Mouse (Mus musculus): ENCODE results near the gene Srcin1. TPM values are rescaled to one million over a fixed set of nuclear protein-coding genes. Genes with fewer than 3 reads are reported as not detected.

The Srcin1 gene
- polyA plus RNA-seq, 1 experiment from 2014 or later, result 1.0 TPM

- Histone ChIP-seq H3K4me1 (ENCODE audit: insufficient read depth, low read length) (no peaks in the 10 kb centered on the region), H3K9ac (replicated peaks; ENCODE audit: low read length) (no peak overlapping the region), H3K9me3 (ENCODE audit: low read length) (no peaks in the 10 kb centered on the region), H3K36me3 (ENCODE audit: insufficient read depth, low read length) (no peaks in the 10 kb centered on the region), H3K4me3 (ENCODE audit: low read length) (no peak overlapping the region), H3K27ac (ENCODE audit: low read length) (no peak overlapping the region), H3K4me2 (replicated peaks; ENCODE audit: low read depth, low read length) (no peak overlapping the region), H3K27me3 (ENCODE audit: insufficient read depth, low read length) (peaks cover 2% of the 10 kb centered on the region; the same call in 1 of the 2 replicates)
- no peak for ATAC-seq (ENCODE audit: low FRiP score, low TSS enrichment)
- 97% methylated on average over 8 of the region's 8 CpGs for WGBS
Measured at GRCm38 (mm10) chr11:97607056-97607725, 31.2 kb upstream of the Srcin1 start.

- Histone ChIP-seq H3K4me2 (replicated peaks; ENCODE audit: low read depth, low read length) (no peak overlapping the region; the same call in 1 of the 2 replicates), H3K9me3 (ENCODE audit: low read length) (no peaks in the 10 kb centered on the region), H3K27ac (ENCODE audit: low read length) (no peak overlapping the region), H3K36me3 (ENCODE audit: insufficient read depth, low read length) (no peaks in the 10 kb centered on the region), H3K9ac (replicated peaks; ENCODE audit: low read length) (no peak overlapping the region), H3K4me3 (ENCODE audit: low read length) (no peak overlapping the region), H3K27me3 (ENCODE audit: insufficient read depth, low read length) (no peaks in the 10 kb centered on the region), H3K4me1 (ENCODE audit: insufficient read depth, low read length) (no peaks in the 10 kb centered on the region)
- WGBS, result 33% methylated on average over 10 of the region's 10 CpGs
- ATAC-seq (ENCODE audit: low FRiP score, low TSS enrichment), result no peak
Measured at GRCm38 (mm10) chr11:97603891-97604290, 27.9 kb upstream of the Srcin1 start.

GRCm38 (mm10) chr11:97602223-97602622 lies 26.2 kb upstream of the Srcin1 start:
- ATAC-seq (ENCODE audit: low FRiP score, low TSS enrichment), result no peak
- Histone ChIP-seq H3K4me3 (ENCODE audit: low read length) (no peak overlapping the region), H3K27ac (ENCODE audit: low read length) (0 out of 2 replicates have a peak overlapping the region, but pooled peaks have one; percentile 10), H3K9me3 (ENCODE audit: low read length) (no peaks in the 10 kb centered on the region), H3K27me3 (ENCODE audit: insufficient read depth, low read length) (no peaks in the 10 kb centered on the region), H3K36me3 (ENCODE audit: insufficient read depth, low read length) (no peaks in the 10 kb centered on the region), H3K4me1 (ENCODE audit: insufficient read depth, low read length) (no peaks in the 10 kb centered on the region), H3K9ac (replicated peaks; ENCODE audit: low read length) (no peak overlapping the region), H3K4me2 (replicated peaks; ENCODE audit: low read depth, low read length) (no peak overlapping the region)
- WGBS, result 40% methylated on average over 6 of the region's 6 CpGs

- no peak for ATAC-seq (ENCODE audit: low FRiP score, low TSS enrichment)
- Histone ChIP-seq H3K9ac (replicated peaks; ENCODE audit: low read length) (no peak overlapping the region), H3K27me3 (ENCODE audit: insufficient read depth, low read length) (no peaks in the 10 kb centered on the region), H3K4me1 (ENCODE audit: insufficient read depth, low read length) (no peaks in the 10 kb centered on the region), H3K9me3 (ENCODE audit: low read length) (no peaks in the 10 kb centered on the region), H3K36me3 (ENCODE audit: insufficient read depth, low read length) (no peaks in the 10 kb centered on the region), H3K27ac (ENCODE audit: low read length) (no peak overlapping the region), H3K4me3 (ENCODE audit: low read length) (no peak overlapping the region), H3K4me2 (replicated peaks; ENCODE audit: low read depth, low read length) (no peak overlapping the region)
- WGBS, result 89% methylated on average over 8 of the region's 8 CpGs
Measured at GRCm38 (mm10) chr11:97599104-97599503, 23.1 kb upstream of the Srcin1 start.

GRCm38 (mm10) chr11:97597945-97598691 lies 22.1 kb upstream of the Srcin1 start:
- Histone ChIP-seq H3K4me1 (ENCODE audit: insufficient read depth, low read length) (no peaks in the 10 kb centered on the region), H3K27me3 (ENCODE audit: insufficient read depth, low read length) (no peaks in the 10 kb centered on the region), H3K4me3 (ENCODE audit: low read length) (no peak overlapping the region), H3K36me3 (ENCODE audit: insufficient read depth, low read length) (no peaks in the 10 kb centered on the region), H3K4me2 (replicated peaks; ENCODE audit: low read depth, low read length) (no peak overlapping the region), H3K27ac (ENCODE audit: low read length) (no peak overlapping the region), H3K9ac (replicated peaks; ENCODE audit: low read length) (no peak overlapping the region), H3K9me3 (ENCODE audit: low read length) (no peaks in the 10 kb centered on the region)
- ATAC-seq (ENCODE audit: low FRiP score, low TSS enrichment), result no peak
- WGBS, result 79% methylated on average over 10 of the region's 10 CpGs

- Histone ChIP-seq H3K27me3 (ENCODE audit: insufficient read depth, low read length) (no peaks in the 10 kb centered on the region), H3K9me3 (ENCODE audit: low read length) (no peaks in the 10 kb centered on the region), H3K4me3 (ENCODE audit: low read length) (no peak overlapping the region), H3K27ac (ENCODE audit: low read length) (no peak overlapping the region), H3K4me1 (ENCODE audit: insufficient read depth, low read length) (peaks cover 13% of the 10 kb centered on the region; the same call in 1 of the 2 replicates), H3K9ac (replicated peaks; ENCODE audit: low read length) (no peak overlapping the region), H3K36me3 (ENCODE audit: insufficient read depth, low read length) (no peaks in the 10 kb centered on the region), H3K4me2 (replicated peaks; ENCODE audit: low read depth, low read length) (no peak overlapping the region)
- 53% methylated on average over 6 of the region's 6 CpGs for WGBS
- no peak for ATAC-seq (ENCODE audit: low FRiP score, low TSS enrichment)
Measured at GRCm38 (mm10) chr11:97594136-97594535, 18.1 kb upstream of the Srcin1 start.

GRCm38 (mm10) chr11:97591910-97592309 lies 15.9 kb upstream of the Srcin1 start:
- Histone ChIP-seq H3K9me3 (ENCODE audit: low read length) (no peaks in the 10 kb centered on the region), H3K27ac (ENCODE audit: low read length) (peak overlapping the region; percentile 57), H3K36me3 (ENCODE audit: insufficient read depth, low read length) (no peaks in the 10 kb centered on the region), H3K4me3 (ENCODE audit: low read length) (no peak overlapping the region), H3K9ac (replicated peaks; ENCODE audit: low read length) (no peak overlapping the region), H3K27me3 (ENCODE audit: insufficient read depth, low read length) (no peaks in the 10 kb centered on the region), H3K4me2 (replicated peaks; ENCODE audit: low read depth, low read length) (no peak overlapping the region), H3K4me1 (ENCODE audit: insufficient read depth, low read length) (peaks cover 14% of the 10 kb centered on the region; the same call in 1 of the 2 replicates)
- WGBS, result 7% methylated on average over 5 of the region's 5 CpGs
- peak; percentile 86 for ATAC-seq (ENCODE audit: low FRiP score, low TSS enrichment)

- Histone ChIP-seq H3K27me3 (ENCODE audit: insufficient read depth, low read length) (no peaks in the 10 kb centered on the region), H3K4me1 (ENCODE audit: insufficient read depth, low read length) (peaks cover 14% of the 10 kb centered on the region; the same call in 1 of the 2 replicates), H3K36me3 (ENCODE audit: insufficient read depth, low read length) (no peaks in the 10 kb centered on the region), H3K9ac (replicated peaks; ENCODE audit: low read length) (no peak overlapping the region), H3K4me2 (replicated peaks; ENCODE audit: low read depth, low read length) (no peak overlapping the region), H3K4me3 (ENCODE audit: low read length) (no peak overlapping the region), H3K9me3 (ENCODE audit: low read length) (no peaks in the 10 kb centered on the region), H3K27ac (ENCODE audit: low read length) (no peak overlapping the region)
- ATAC-seq (ENCODE audit: low FRiP score, low TSS enrichment), result no peak
- 48% methylated on average over 24 of the region's 24 CpGs for WGBS
Measured at GRCm38 (mm10) chr11:97590227-97590960, 14.4 kb upstream of the Srcin1 start.

- H3K27ac ChIP-seq (ENCODE audit: low read length), result no peak overlapping the region
- no peak for ATAC-seq (ENCODE audit: low FRiP score, low TSS enrichment)
- H3K4me1 ChIP-seq (ENCODE audit: insufficient read depth, low read length), result peaks cover 14% of the 10 kb centered on the region; the same call in 1 of the 2 replicates
- H3K9ac ChIP-seq (replicated peaks; ENCODE audit: low read length), result no peak overlapping the region
- H3K27me3 ChIP-seq (ENCODE audit: insufficient read depth, low read length), result no peaks in the 10 kb centered on the region
- no peaks in the 10 kb centered on the region for H3K9me3 ChIP-seq (ENCODE audit: low read length)
- WGBS, result 7% methylated on average over 10 of the region's 10 CpGs
- no peak overlapping the region for H3K4me2 ChIP-seq (replicated peaks; ENCODE audit: low read depth, low read length)
- H3K4me3 ChIP-seq (ENCODE audit: low read length), result no peak overlapping the region
- H3K36me3 ChIP-seq (ENCODE audit: insufficient read depth, low read length), result no peaks in the 10 kb centered on the region
Measured at GRCm38 (mm10) chr11:97589216-97589615, 13.2 kb upstream of the Srcin1 start.
